Mouse (Mus musculus) cerebral cortex, adult 2 months (tissue): ENCODE results near the gene Smim8.

ENCODE experiments used
- WGBS: fragments of 180-500 bp; shearing (Covaris S2); methylation state at CpG from one replicate; pipeline ENCODE4 v1.1.7; 2018; 5-methylcytosine and 5-hydroxymethylcytosine counted together

Gene Smim8

DNA sequence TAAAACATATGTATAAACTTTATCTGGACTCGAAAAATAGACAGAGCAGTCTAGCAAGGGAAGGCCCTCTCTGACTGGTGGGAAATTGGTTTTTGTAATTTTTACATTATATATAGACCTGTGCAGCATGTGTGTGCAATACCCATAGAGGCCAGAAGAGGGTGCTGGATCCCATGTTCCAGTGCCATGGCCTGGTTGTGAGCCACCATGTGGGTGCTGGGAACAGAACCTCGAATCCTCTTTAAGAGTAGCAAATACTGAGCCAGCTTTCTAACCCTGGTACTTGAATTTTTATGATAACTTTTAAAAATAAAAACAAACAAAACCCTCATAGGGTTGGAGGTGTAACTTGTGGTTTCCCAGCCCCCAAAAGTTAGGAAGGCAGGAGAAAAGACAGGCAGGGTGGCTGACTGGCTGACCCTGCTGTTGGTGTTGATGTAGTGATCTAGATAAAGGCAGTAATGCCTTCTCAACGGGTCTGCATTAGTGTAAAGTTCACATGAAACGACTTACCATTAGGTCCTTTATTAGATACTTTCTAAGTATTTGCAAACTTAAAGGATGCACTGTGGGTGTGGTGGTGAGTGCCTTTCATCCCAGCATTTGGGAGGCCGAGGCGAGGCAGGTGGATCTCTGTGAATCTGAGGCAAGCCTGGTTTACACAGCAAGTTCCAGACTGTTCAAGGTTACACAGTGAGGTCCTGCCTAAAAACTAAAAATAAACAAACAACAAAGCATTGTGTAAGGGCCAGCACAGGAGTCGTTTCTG, 57.9 kb downstream of the Smim8 start:
- WGBS: 88% methylated on average over 7 of the region's 7 CpGs

DNA sequence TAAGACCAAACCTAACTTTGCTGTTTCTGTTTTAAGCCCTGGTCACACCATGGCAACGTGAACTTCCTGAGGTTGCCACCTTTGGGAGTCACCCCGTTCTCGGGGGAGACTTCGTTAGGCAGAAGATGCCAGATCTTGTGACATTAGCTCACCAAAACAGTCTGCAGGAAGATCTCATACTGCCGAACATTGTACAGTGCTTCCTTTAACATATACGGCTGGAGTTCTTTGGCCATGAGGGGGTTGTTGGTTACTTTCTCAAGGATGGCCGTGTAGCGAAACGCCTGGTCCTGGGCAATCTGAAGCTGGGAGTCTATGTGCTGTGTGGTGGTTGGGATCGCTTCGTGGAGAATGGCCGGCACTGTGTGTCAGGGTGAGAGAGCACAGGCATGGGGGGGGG, 58.8 kb downstream of the Smim8 start:
- 97% methylated on average over 12 of the region's 12 CpGs for WGBS
